Mouse (Mus musculus) hematopoietic stem cell, adult 5-6 weeks (primary cell): ENCODE data around the gene Narfl. TPM values are rescaled to one million over a fixed set of nuclear protein-coding genes. Genes with fewer than 3 reads are reported as not detected.

Experiments
- total RNA-seq: library from RNA; stranded (forward); fragments of 172-1452, 232-1000 nt; gene quantifications from 2 replicates; pipeline ENCODE4 v1.2.3, GENCODE M21; 2017

The Narfl gene
- total RNA-seq, 1 experiment from 2014 or later, result 21.5 TPM

Other genes starting within 250 kb of the Narfl start
- gene Sox8, start 203.1 kb upstream of the Narfl start, total RNA-seq, result not detected in 2 replicates
- gene Lmf1, start 194.7 kb upstream of the Narfl start, total RNA-seq, result 6.7 and 12.1 TPM in 2 replicates
- gene Gng13, start 56.6 kb upstream of the Narfl start, total RNA-seq, result not detected in 2 replicates
- gene Chtf18, start 46.4 kb upstream of the Narfl start, total RNA-seq, result 11.9 and 12.8 TPM in 2 replicates
- gene Rpusd1, start 46.1 kb upstream of the Narfl start, total RNA-seq, result 1.8 and 4.6 TPM in 2 replicates
- gene Mslnl, start 37.7 kb upstream of the Narfl start, total RNA-seq, result not detected in 2 replicates
- not detected in 2 replicates for gene Msln, start 19.4 kb upstream of the Narfl start, total RNA-seq
- gene Haghl, start 11.9 kb downstream of the Narfl start, total RNA-seq, result 18.6 and 42.3 TPM in 2 replicates
- 0.38 TPM in 1 of 2 replicates, not detected in the other for gene Ccdc78, start 12.8 kb downstream of the Narfl start, total RNA-seq
- gene Fam173a, start 19.1 kb downstream of the Narfl start, total RNA-seq, result 21.1 and 33.3 TPM in 2 replicates
- not detected in 2 replicates for gene AC134908.4, start 21.9 kb downstream of the Narfl start, total RNA-seq
- gene Metrn, start 23.4 kb downstream of the Narfl start, total RNA-seq, result 24.9 and 26.5 TPM in 2 replicates
- gene Fbxl16, start 35.3 kb downstream of the Narfl start, total RNA-seq, result 0.06 TPM in 1 of 2 replicates, not detected in the other
- 16.5 and 17.6 TPM in 2 replicates for gene Wdr24, start 49.9 kb downstream of the Narfl start, total RNA-seq
- gene Jmjd8, start 55.1 kb downstream of the Narfl start, total RNA-seq, result 23.2 and 25.3 TPM in 2 replicates
- gene Stub1, start 59.6 kb downstream of the Narfl start, total RNA-seq, result 79.5 and 84.8 TPM in 2 replicates
- not detected in 2 replicates for gene Rhbdl1, start 63.5 kb downstream of the Narfl start, total RNA-seq
- gene Gm20683, start 68.0 kb downstream of the Narfl start, total RNA-seq, result 1.4 TPM in 1 of 2 replicates, not detected in the other
- 24.6 and 27.1 TPM in 2 replicates for gene Rhot2, start 71.1 kb downstream of the Narfl start, total RNA-seq
- 13.0 and 13.6 TPM in 2 replicates for gene Wdr90, start 87.7 kb downstream of the Narfl start, total RNA-seq
- 7.3 and 13.5 TPM in 2 replicates for gene Mcrip2, start 95.0 kb downstream of the Narfl start, total RNA-seq
- gene Mettl26, start 101.3 kb downstream of the Narfl start, total RNA-seq, result 20.1 and 35.2 TPM in 2 replicates
- 0.79 and 1.1 TPM in 2 replicates for gene Wfikkn1, start 107.1 kb downstream of the Narfl start, total RNA-seq
- gene Rab40c, start 146.0 kb downstream of the Narfl start, total RNA-seq, result 12.3 and 17.1 TPM in 2 replicates
- gene Pigq, start 171.2 kb downstream of the Narfl start, total RNA-seq, result 33.8 and 47.5 TPM in 2 replicates
- not detected in 2 replicates for gene Nhlrc4, start 171.2 kb downstream of the Narfl start, total RNA-seq
- gene A930017K11Rik, start 178.8 kb downstream of the Narfl start, total RNA-seq, result not detected in 2 replicates
- 3.3 and 8.1 TPM in 2 replicates for gene Capn15, start 212.0 kb downstream of the Narfl start, total RNA-seq